Mouse (Mus musculus) limb, embryonic 12.5 days (tissue): ENCODE results near the gene Ndufs3. TPM values are rescaled to one million over a fixed set of nuclear protein-coding genes. Genes with fewer than 3 reads are reported as not detected.
"Not testable (repeated sequence)": the region's sequence is repeated elsewhere in the genome, so short reads cannot be mapped to it uniquely, and the experiment has no call there.

ENCODE experiments used
- ATAC-seq: fragments of 200-750 bp; cut with Nextera tagmentation; 2 replicates; pipeline ENCODE4 v1.8.0; 2017; ENCODE audit warnings: low read depth, moderate TSS enrichment; ENCODE audit not compliant: insufficient number of reproducible peaks, insufficient read depth, low FRiP score, low TSS enrichment
- H3K27ac ChIP-seq: fragments of 300-500 bp; sonication (generic); 2 replicates; pipeline ENCODE4 v1.5.1; 2016; ENCODE audit warnings: mild to moderate bottlenecking, moderate library complexity
- H3K27me3 ChIP-seq: fragments of 300-500 bp; sonication (generic); 2 replicates; pipeline ENCODE4 v1.6.1; 2016; ENCODE audit warnings: mild to moderate bottlenecking, moderate library complexity
- H3K36me3 ChIP-seq: fragments of 300-500 bp; sonication (generic); 2 replicates; pipeline ENCODE4 v1.6.1; 2016; ENCODE audit warnings: mild to moderate bottlenecking, moderate library complexity
- H3K4me1 ChIP-seq: fragments of 300-500 bp; sonication (generic); replicated peaks from 2 replicates; pipeline ENCODE4 v1.6.1; 2016
- H3K4me2 ChIP-seq: fragments of 300-500 bp; sonication (generic); 2 replicates; pipeline ENCODE4 v1.6.1; 2016; ENCODE audit warnings: mild to moderate bottlenecking, moderate library complexity
- H3K4me3 ChIP-seq: fragments of 300-500 bp; sonication (generic); replicated peaks from 2 replicates; pipeline ENCODE4 v1.5.1; 2016; ENCODE audit warnings: mild to moderate bottlenecking
- H3K9ac ChIP-seq: fragments of 300-500 bp; sonication (generic); replicated peaks from 2 replicates; pipeline ENCODE4 v1.6.1; 2016; ENCODE audit warnings: mild to moderate bottlenecking, moderate library complexity
- H3K9me3 ChIP-seq: fragments of 300-500 bp; sonication (generic); 2 replicates; pipeline ENCODE4 v1.6.1; 2016; ENCODE audit warnings: mild to moderate bottlenecking, moderate library complexity
- WGBS: fragments of 180-500 bp; shearing (Covaris S2); methylation state at CpG from one replicate; pipeline ENCODE4 v1.1.7; 2016; 5-methylcytosine and 5-hydroxymethylcytosine counted together
- polyA plus RNA-seq: library from polyadenylated mRNA; unstranded; fragments of >200 nt; fragmentation: Nextera tagmentation; extraction: Ambion mirVana; gene quantifications from 2 replicates; pipeline ENCODE4 v1.2.1, GENCODE M21; 2016

Gene Ndufs3
- polyA plus RNA-seq, 1 experiment from 2014 or later = 212 TPM

DNA sequence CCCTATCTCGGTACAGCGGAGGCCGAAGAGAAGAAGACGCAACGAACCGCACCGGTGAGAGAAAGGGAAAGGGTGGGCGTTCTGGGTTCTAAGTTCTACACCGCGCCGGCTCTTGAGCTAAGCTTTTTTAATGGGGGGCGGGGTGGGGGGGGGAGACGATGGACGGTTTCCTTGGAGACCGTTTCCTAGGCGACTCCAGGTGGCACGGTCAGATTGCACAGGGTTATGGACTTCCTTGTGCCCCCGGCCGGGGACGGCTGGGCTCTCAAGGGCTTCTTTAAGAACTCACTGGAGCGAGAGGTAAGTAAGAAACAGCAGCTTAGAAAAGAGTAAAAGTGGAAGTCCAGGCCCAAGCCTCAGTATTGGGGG is 213 bp upstream of the Ndufs3 start:
- Histone ChIP-seq H3K4me3 (peak overlapping the region; percentile 88), H3K4me1 (peaks cover 21% of the 10 kb centered on the region), H3K36me3 (peaks cover 65% of the 10 kb centered on the region), H3K27ac (peak overlapping the region; percentile 93), H3K27me3 (no peaks in the 10 kb centered on the region), H3K4me2 (peak overlapping the region; percentile 78), H3K9me3 (no peaks in the 10 kb centered on the region), H3K9ac (peak overlapping the region; percentile 93)
- ATAC-seq = peak; percentile 77
- 1% methylated on average over 21 of the region's 21 CpGs for WGBS

GRCm38 (mm10) chr2:90903398-90903797 is 1.2 kb downstream of the Ndufs3 start:
- ATAC-seq = no peak
- H3K4me1 ChIP-seq = peaks cover 21% of the 10 kb centered on the region
- H3K36me3 ChIP-seq = peaks cover 65% of the 10 kb centered on the region
- no peaks in the 10 kb centered on the region for H3K27me3 ChIP-seq
- 91% methylated on average over 2 of the region's 2 CpGs for WGBS
- peak overlapping the region; percentile 78 for H3K4me2 ChIP-seq
- H3K9ac ChIP-seq = peak overlapping the region; percentile 93
- no peaks in the 10 kb centered on the region for H3K9me3 ChIP-seq
- H3K4me3 ChIP-seq = peak overlapping the region; percentile 88
- no peak overlapping the region for H3K27ac ChIP-seq

GRCm38 (mm10) chr2:90894299-90894677 is 10.3 kb downstream of the Ndufs3 start:
- H3K4me3 ChIP-seq, ATAC-seq, H3K9ac ChIP-seq, H3K4me2 ChIP-seq, H3K9me3 ChIP-seq, H3K27ac ChIP-seq: not testable (repeated sequence)
- Histone ChIP-seq H3K27me3 (peaks cover 15% of the 10 kb centered on the region), H3K4me1 (peaks cover 12% of the 10 kb centered on the region; the same call in 1 of the 2 replicates), H3K36me3 (peaks cover 67% of the 10 kb centered on the region)
- WGBS = 92% methylated on average over 3 of the region's 3 CpGs

DNA sequence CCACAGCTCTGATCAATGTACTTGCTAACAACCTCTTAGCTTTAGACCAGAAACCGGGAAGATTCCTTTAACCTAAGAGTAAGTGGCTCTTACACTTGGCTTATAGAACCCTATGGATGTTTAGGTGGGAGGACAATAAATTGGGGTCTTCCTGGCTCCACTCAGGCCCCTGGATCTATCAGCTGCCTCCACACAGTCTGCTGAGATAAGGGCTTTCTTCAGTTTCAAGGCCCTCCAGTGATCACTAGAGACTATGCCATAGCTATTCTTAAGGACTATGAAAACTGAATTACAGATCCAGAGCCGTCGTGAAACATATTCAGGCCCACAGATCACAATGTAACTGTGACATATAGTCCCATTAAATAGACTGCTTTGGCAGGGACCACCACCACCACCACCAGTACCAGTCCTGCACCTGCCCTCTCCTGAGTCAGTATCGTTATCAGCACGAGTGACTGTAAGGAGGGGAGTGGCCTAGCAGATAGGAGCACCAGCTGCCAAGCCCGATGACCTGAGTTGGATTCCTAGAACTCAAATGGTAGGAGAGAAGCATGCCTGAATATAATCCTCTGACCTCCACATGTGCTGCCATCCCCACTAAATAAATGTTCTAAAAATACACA is 10.8 kb downstream of the Ndufs3 start:
- Histone ChIP-seq H3K4me3 (no peak overlapping the region), H3K9me3 (no peaks in the 10 kb centered on the region), H3K36me3 (peaks cover 62% of the 10 kb centered on the region), H3K4me1 (peaks cover 15% of the 10 kb centered on the region; the same call in 1 of the 2 replicates), H3K4me2 (no peak overlapping the region), H3K9ac (no peak overlapping the region), H3K27me3 (peaks cover 20% of the 10 kb centered on the region), H3K27ac (no peak overlapping the region)
- no peak for ATAC-seq
- WGBS = 91% methylated on average over 6 of the region's 6 CpGs

GRCm38 (mm10) chr2:90889550-90890548 is 14.8 kb downstream of the Ndufs3 start:
- Histone ChIP-seq H3K9ac (peak overlapping the region; percentile 74), H3K4me3 (peak overlapping the region; percentile 54), H3K27me3 (peaks cover 59% of the 10 kb centered on the region), H3K36me3 (peaks cover 24% of the 10 kb centered on the region; the same call in 1 of the 2 replicates), H3K27ac (0 out of 2 replicates have a peak overlapping the region, but pooled peaks have one; percentile 50), H3K4me2 (peak overlapping the region; percentile 80), H3K4me1 (peaks cover 29% of the 10 kb centered on the region), H3K9me3 (no peaks in the 10 kb centered on the region)
- peak; percentile 62 for ATAC-seq
- 3% methylated on average over 133 of the region's 133 CpGs for WGBS

GRCm38 (mm10) chr2:90887627-90888026 is 17.0 kb downstream of the Ndufs3 start:
- H3K4me3 ChIP-seq = no peak overlapping the region
- peaks cover 9% of the 10 kb centered on the region; the same call in 1 of the 2 replicates for H3K36me3 ChIP-seq
- H3K9ac ChIP-seq = no peak overlapping the region
- H3K27me3 ChIP-seq = peaks cover 70% of the 10 kb centered on the region
- H3K9me3 ChIP-seq = no peaks in the 10 kb centered on the region
- H3K4me1 ChIP-seq = peaks cover 32% of the 10 kb centered on the region
- H3K27ac ChIP-seq = no peak overlapping the region
- no peak for ATAC-seq
- no peak overlapping the region for H3K4me2 ChIP-seq
- WGBS = 82% methylated on average over 5 of the region's 5 CpGs

- Histone ChIP-seq H3K9me3 (no peaks in the 10 kb centered on the region), H3K9ac (no peak overlapping the region), H3K27me3 (peaks cover 75% of the 10 kb centered on the region), H3K36me3 (no peaks in the 10 kb centered on the region), H3K4me2 (peak overlapping the region; percentile 94), H3K4me1 (peaks cover 32% of the 10 kb centered on the region), H3K4me3 (peak overlapping the region; percentile 64), H3K27ac (no peak overlapping the region)
- ATAC-seq = no peak
- 45% methylated on average over 6 of the region's 6 CpGs for WGBS
Observed at GRCm38 (mm10) chr2:90886436-90886835, 18.2 kb downstream of the Ndufs3 start.

- ATAC-seq = peak; percentile 41
- peak within 1 kb of the TSS; percentile 73 for H3K9ac ChIP-seq
- peak within 1 kb of the TSS; percentile 64 for H3K4me3 ChIP-seq
- peaks cover 77% of the 10 kb centered on the region for H3K27me3 ChIP-seq
- H3K4me2 ChIP-seq = peak within 1 kb of the TSS; percentile 94
- 2% methylated on average over 45 of the region's 45 CpGs for WGBS
- no peak within 1 kb of the TSS for H3K27ac ChIP-seq
- no peaks in the 10 kb centered on the region for H3K9me3 ChIP-seq
- H3K4me1 ChIP-seq = peaks cover 28% of the 10 kb centered on the region
- no peaks in the 10 kb centered on the region for H3K36me3 ChIP-seq
Observed at GRCm38 (mm10) chr2:90885218-90886041, 19.2 kb downstream of the Ndufs3 start, which contains the start of gene C1qtnf4. Gene C1qtnf4, plus strand, starts transcription at chr2:90885860.

GRCm38 (mm10) chr2:90881824-90882223 is 22.8 kb downstream of the Ndufs3 start:
- Histone ChIP-seq H3K4me1 (peaks cover 17% of the 10 kb centered on the region), H3K9ac (no peak overlapping the region), H3K36me3 (no peaks in the 10 kb centered on the region), H3K9me3 (no peaks in the 10 kb centered on the region), H3K27me3 (peaks cover 56% of the 10 kb centered on the region), H3K4me2 (no peak overlapping the region), H3K27ac (no peak overlapping the region), H3K4me3 (no peak overlapping the region)
- no peak for ATAC-seq
- 74% methylated on average over 2 of the region's 2 CpGs for WGBS

DNA sequence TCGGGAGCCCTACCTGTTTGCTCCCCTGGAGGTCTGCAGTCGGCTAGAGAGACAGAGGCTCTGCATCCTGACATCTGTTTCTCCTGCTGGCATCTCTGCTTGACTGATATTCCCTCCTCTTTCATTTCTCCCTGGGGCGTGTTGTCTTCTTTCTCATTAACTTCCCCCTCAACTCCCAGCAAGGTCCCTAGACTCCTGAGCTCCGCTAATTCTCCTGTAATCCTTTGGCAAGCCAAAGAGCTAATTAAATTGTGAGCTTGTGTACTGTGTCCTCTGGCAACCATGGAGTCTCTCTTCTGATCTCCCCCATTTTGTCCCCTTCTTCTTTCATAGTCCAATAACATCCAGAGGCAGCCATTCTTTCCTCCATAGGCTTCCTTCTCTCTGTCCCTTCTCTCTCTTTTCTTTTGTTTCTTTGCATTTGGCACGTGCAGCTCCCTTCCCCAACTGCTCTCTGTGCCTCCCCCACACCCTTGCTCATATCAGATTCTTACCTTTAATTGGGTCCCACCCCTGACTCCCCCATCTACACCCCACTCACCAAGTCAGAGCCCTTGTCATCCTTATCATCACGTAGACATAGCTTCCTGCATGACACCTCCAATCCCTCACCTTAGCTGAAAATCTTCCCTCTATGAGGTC is 24.4 kb downstream of the Ndufs3 start:
- no peak overlapping the region for H3K9ac ChIP-seq
- H3K9me3 ChIP-seq = no peaks in the 10 kb centered on the region
- no peak overlapping the region for H3K4me3 ChIP-seq
- ATAC-seq = no peak
- 23% methylated on average over 6 of the region's 6 CpGs for WGBS
- no peak overlapping the region for H3K4me2 ChIP-seq
- peaks cover 41% of the 10 kb centered on the region for H3K27me3 ChIP-seq
- H3K4me1 ChIP-seq = peaks cover 8% of the 10 kb centered on the region; the same call in 1 of the 2 replicates
- H3K36me3 ChIP-seq = no peaks in the 10 kb centered on the region
- H3K27ac ChIP-seq = no peak overlapping the region
